Mouse (Mus musculus) stomach, embryonic 14.5 days (tissue): ENCODE results near the gene Eif2s2. TPM values are rescaled to one million over a fixed set of nuclear protein-coding genes. Genes with fewer than 3 reads are reported as not detected.

Experiments used
- ATAC-seq: fragments of 200-750 bp; cut with Nextera tagmentation; 2 replicates; pipeline ENCODE4 v1.8.0; 2017; ENCODE audit warnings: low read depth, moderate TSS enrichment; ENCODE audit not compliant: insufficient number of reproducible peaks, insufficient read depth, low FRiP score
- H3K27ac ChIP-seq: fragments of 300-500 bp; sonication (generic); 2 replicates; pipeline ENCODE4 v1.5.1; 2014; ENCODE audit warnings: mild to moderate bottlenecking, low read length, moderate library complexity, mixed read lengths
- H3K27me3 ChIP-seq: fragments of 300-500 bp; sonication (generic); 2 replicates; pipeline ENCODE4 v1.6.1; 2014; ENCODE audit warnings: low read length, control low read depth, mixed read lengths; ENCODE audit not compliant: control insufficient read depth, insufficient read depth
- H3K36me3 ChIP-seq: fragments of 300-500 bp; sonication (generic); 2 replicates; pipeline ENCODE4 v1.6.1; 2014; ENCODE audit warnings: mild to moderate bottlenecking, control low read depth, low read length, moderate library complexity, mixed read lengths; ENCODE audit not compliant: control insufficient read depth, insufficient read depth
- H3K4me1 ChIP-seq: fragments of 300-500 bp; sonication (generic); 2 replicates; pipeline ENCODE4 v1.6.1; 2014; ENCODE audit warnings: low read length, control low read depth, mixed read lengths; ENCODE audit not compliant: control insufficient read depth, insufficient read depth
- H3K4me2 ChIP-seq: fragments of 300-500 bp; sonication (generic); replicated peaks from 2 replicates; pipeline ENCODE4 v1.6.1; 2014; ENCODE audit warnings: low read depth, low read length, control low read depth
- H3K4me3 ChIP-seq: fragments of 300-500 bp; sonication (generic); 2 replicates; pipeline ENCODE4 v1.5.1; 2014; ENCODE audit warnings: low read depth, low read length, control low read depth
- H3K9ac ChIP-seq: fragments of 300-500 bp; sonication (generic); replicated peaks from 2 replicates; pipeline ENCODE4 v1.6.1; 2014; ENCODE audit warnings: low read depth, mild to moderate bottlenecking, control low read depth, low read length, moderate library complexity, mixed read lengths
- H3K9me3 ChIP-seq: fragments of 300-500 bp; sonication (generic); 2 replicates; pipeline ENCODE4 v1.6.1; 2016; ENCODE audit warnings: low read depth, low read length, control low read depth; ENCODE audit not compliant: control insufficient read depth
- WGBS: fragments of 180-500 bp; shearing (Covaris S2); extraction: QIAGEN DNeasy Blood & Tissue Kit; methylation state at CpG from one replicate; pipeline ENCODE4 v1.1.7; 2014; 5-methylcytosine and 5-hydroxymethylcytosine counted together
- polyA plus RNA-seq: library from polyadenylated mRNA; unstranded; fragments of >200 nt; fragmentation: Nextera tagmentation; extraction: Ambion mirVana; gene quantifications from 2 replicates; pipeline ENCODE4 v1.2.1, GENCODE M21; 2014

The Eif2s2 gene
- 101 and 108 TPM in 2 replicates for polyA plus RNA-seq

GRCm38 (mm10) chr2:154892201-154893044 is at the start of gene Eif2s2:
Gene Eif2s2, minus strand, starts transcription at chr2:154892935.
- WGBS: under 1% methylated on average over 75 of the region's 75 CpGs
- no peaks in the 10 kb centered on the region for H3K27me3 ChIP-seq
- H3K9me3 ChIP-seq: no peaks in the 10 kb centered on the region
- H3K4me1 ChIP-seq: peaks cover 8% of the 10 kb centered on the region; the same call in 1 of the 2 replicates
- ATAC-seq: peak; percentile 99
- peaks cover 6% of the 10 kb centered on the region; the same call in 1 of the 2 replicates for H3K36me3 ChIP-seq
- H3K9ac ChIP-seq: peak within 1 kb of the TSS; percentile 91
- H3K4me2 ChIP-seq: peak within 1 kb of the TSS; percentile 65
- H3K27ac ChIP-seq: peak within 1 kb of the TSS; percentile 86
- H3K4me3 ChIP-seq: peak within 1 kb of the TSS; percentile 96

GRCm38 (mm10) chr2:154941952-154942351 is 49.2 kb upstream of the Eif2s2 start:
- H3K27ac ChIP-seq: no peak overlapping the region
- no peaks in the 10 kb centered on the region for H3K36me3 ChIP-seq
- no peak overlapping the region for H3K9ac ChIP-seq

GRCm38 (mm10) chr2:154937547-154938390 is 45.0 kb upstream of the Eif2s2 start:
- Histone ChIP-seq H3K4me3 (no peak overlapping the region), H3K4me1 (no peaks in the 10 kb centered on the region), H3K27me3 (no peaks in the 10 kb centered on the region), H3K4me2 (no peak overlapping the region), H3K27ac (no peak overlapping the region), H3K9ac (no peak overlapping the region), H3K9me3 (no peaks in the 10 kb centered on the region), H3K36me3 (no peaks in the 10 kb centered on the region)
- 77% methylated on average over 8 of the region's 8 CpGs for WGBS
- no peak for ATAC-seq

More at GRCm38 (mm10) chr2:154941952-154942351, 49.2 kb upstream of the Eif2s2 start:
- ATAC-seq: no peak
- Histone ChIP-seq H3K4me1 (no peaks in the 10 kb centered on the region), H3K27me3 (no peaks in the 10 kb centered on the region), H3K9me3 (no peaks in the 10 kb centered on the region), H3K4me2 (no peak overlapping the region), H3K4me3 (no peak overlapping the region)
- 82% methylated on average over 10 of the region's 10 CpGs for WGBS

GRCm38 (mm10) chr2:154936536-154937155 is 43.9 kb upstream of the Eif2s2 start:
- no peaks in the 10 kb centered on the region for H3K27me3 ChIP-seq
- no peak for ATAC-seq
- 73% methylated on average over 11 of the region's 11 CpGs for WGBS

GRCm38 (mm10) chr2:154936106-154936505 is 43.4 kb upstream of the Eif2s2 start:
- H3K9ac ChIP-seq: no peak overlapping the region
- H3K4me3 ChIP-seq: no peak overlapping the region
- no peaks in the 10 kb centered on the region for H3K4me1 ChIP-seq
- H3K4me2 ChIP-seq: no peak overlapping the region
- no peak overlapping the region for H3K27ac ChIP-seq
- no peaks in the 10 kb centered on the region for H3K9me3 ChIP-seq
- no peak for ATAC-seq
- no peaks in the 10 kb centered on the region for H3K36me3 ChIP-seq
- no peaks in the 10 kb centered on the region for H3K27me3 ChIP-seq
- 74% methylated on average over 6 of the region's 6 CpGs for WGBS

More at GRCm38 (mm10) chr2:154936536-154937155, 43.9 kb upstream of the Eif2s2 start:
- no peaks in the 10 kb centered on the region for H3K9me3 ChIP-seq
- no peak overlapping the region for H3K9ac ChIP-seq
- H3K4me2 ChIP-seq: no peak overlapping the region
- no peaks in the 10 kb centered on the region for H3K4me1 ChIP-seq
- H3K36me3 ChIP-seq: no peaks in the 10 kb centered on the region
- no peak overlapping the region for H3K4me3 ChIP-seq
- no peak overlapping the region for H3K27ac ChIP-seq

GRCm38 (mm10) chr2:154933884-154934283 is 41.1 kb upstream of the Eif2s2 start:
- H3K9ac ChIP-seq: no peak overlapping the region
- no peaks in the 10 kb centered on the region for H3K36me3 ChIP-seq
- H3K27me3 ChIP-seq: no peaks in the 10 kb centered on the region
- ATAC-seq: no peak
- no peak overlapping the region for H3K4me2 ChIP-seq
- no peaks in the 10 kb centered on the region for H3K9me3 ChIP-seq
- H3K4me1 ChIP-seq: no peaks in the 10 kb centered on the region
- 63% methylated on average over 4 of the region's 4 CpGs for WGBS
- no peak overlapping the region for H3K27ac ChIP-seq
- no peak overlapping the region for H3K4me3 ChIP-seq

- no peak overlapping the region for H3K27ac ChIP-seq
- WGBS: 68% methylated on average over 2 of the region's 2 CpGs
- no peaks in the 10 kb centered on the region for H3K27me3 ChIP-seq
- H3K4me3 ChIP-seq: no peak overlapping the region
- no peak overlapping the region for H3K4me2 ChIP-seq
- no peaks in the 10 kb centered on the region for H3K9me3 ChIP-seq
- ATAC-seq: no peak
- H3K36me3 ChIP-seq: no peaks in the 10 kb centered on the region
- H3K9ac ChIP-seq: no peak overlapping the region
- H3K4me1 ChIP-seq: 0 out of 2 replicates have a peak, but pooled peaks cover 4% of the 10 kb centered on the region
These were observed 35.6 kb upstream of the Eif2s2 start for GRCm38 (mm10) chr2:154928298-154928697.

- no peak overlapping the region for H3K9ac ChIP-seq
- H3K27ac ChIP-seq: no peak overlapping the region
- no peak overlapping the region for H3K4me3 ChIP-seq
- WGBS: 80% methylated on average over 6 of the region's 6 CpGs
- H3K4me1 ChIP-seq: 0 out of 2 replicates have a peak, but pooled peaks cover 4% of the 10 kb centered on the region
- no peak for ATAC-seq
- no peaks in the 10 kb centered on the region for H3K9me3 ChIP-seq
- H3K27me3 ChIP-seq: no peaks in the 10 kb centered on the region
- H3K4me2 ChIP-seq: no peak overlapping the region
- no peaks in the 10 kb centered on the region for H3K36me3 ChIP-seq
These were observed 34.1 kb upstream of the Eif2s2 start for GRCm38 (mm10) chr2:154926843-154927242.
